Mouse (Mus musculus) C2C12 (cell line): ENCODE measurements at regions not wholly inside any gene's neighbourhood (a gene's known extent, or its start where the extent isn't known, plus 50 kb on each side); places are given as distances from the start of the nearest gene placed in this dataset.

Experiments
- CEBPB ChIP-seq: IDR thresholded peaks from one replicate; pipeline ENCODE4 v1.6.1; 2011; ENCODE audit warnings: low read depth, mild to moderate bottlenecking, control low read depth, moderate library complexity
- CTCF ChIP-seq: IDR thresholded peaks from one replicate; pipeline ENCODE4 v1.5.1; 2011; ENCODE audit not compliant: control insufficient read depth, insufficient read depth, insufficient read length
- MAX ChIP-seq: IDR thresholded peaks from one replicate; pipeline ENCODE4 v1.6.1; 2011; ENCODE audit warnings: mild to moderate bottlenecking, control low read depth
- MYOD1 ChIP-seq: IDR thresholded peaks from one replicate; pipeline ENCODE4 v1.6.1; 2011; ENCODE audit warnings: low read depth; ENCODE audit not compliant: control insufficient read depth, insufficient read length
- MYOG ChIP-seq: IDR thresholded peaks from one replicate; pipeline ENCODE4 v1.6.1; 2011; ENCODE audit not compliant: control insufficient read depth, insufficient read length; ENCODE audit errors: extremely low read depth

DNA sequence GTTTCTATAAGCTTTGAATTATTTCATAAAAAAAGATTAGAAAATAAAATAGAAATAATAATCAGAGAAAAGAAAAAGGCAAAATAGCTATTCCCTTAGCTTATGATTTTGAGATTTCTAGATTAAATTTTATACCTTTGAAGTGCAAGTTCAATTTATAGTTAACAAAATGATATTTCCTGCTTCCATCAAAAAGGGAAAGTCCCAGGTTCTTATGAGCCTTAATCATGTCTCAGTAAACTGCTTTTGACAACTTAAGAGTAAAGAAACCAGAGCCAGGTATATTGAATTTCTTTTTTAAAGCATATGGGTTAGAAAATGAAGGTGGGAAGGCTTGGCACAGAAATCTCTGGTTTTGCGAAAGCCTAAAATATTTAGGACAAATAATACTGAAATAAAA lies 733.4 kb upstream of the Tbl1xr1 start:
- TF ChIP-seq CTCF, result no peak
- no peak for TF ChIP-seq MAX
- no peak for TF ChIP-seq MYOG
- TF ChIP-seq CEBPB, result no peak
- no peak for TF ChIP-seq MYOD1
